Mouse (Mus musculus) small intestine, adult 2 months (tissue): Measurements from ENCODE around the gene Taok3. TPM values are rescaled to one million over a fixed set of nuclear protein-coding genes. Genes with fewer than 3 reads are reported as not detected.

ENCODE experiments used
- H3K27ac ChIP-seq: fragments of 200-500 bp; 2 replicates; pipeline ENCODE4 v1.5.1; 2012; ENCODE audit warnings: low read depth, low read length, control low read depth, inconsistent platforms; ENCODE audit not compliant: insufficient read depth
- H3K27me3 ChIP-seq: fragments of 200-500 bp; 2 replicates; pipeline ENCODE4 v1.6.1; 2012; ENCODE audit warnings: mild to moderate bottlenecking, moderate library complexity, low read length, inconsistent platforms; ENCODE audit not compliant: control insufficient read depth, insufficient read depth
- H3K36me3 ChIP-seq: fragments of 200-500 bp; 2 replicates; pipeline ENCODE4 v1.6.1; 2012; ENCODE audit warnings: mild to moderate bottlenecking, low read length, control low read depth, inconsistent platforms; ENCODE audit not compliant: control insufficient read depth, insufficient read depth
- H3K4me1 ChIP-seq: fragments of 200-500 bp; 2 replicates; pipeline ENCODE4 v1.6.1; 2012; ENCODE audit warnings: low read length, inconsistent platforms, mixed read lengths; ENCODE audit not compliant: control insufficient read depth, insufficient read depth, insufficient read length
- H3K4me3 ChIP-seq: fragments of 200-500 bp; 2 replicates; pipeline ENCODE4 v1.5.1; 2012; ENCODE audit warnings: low read depth, mild to moderate bottlenecking, control low read depth, inconsistent platforms, low read length, moderate library complexity
- CTCF ChIP-seq: fragments of 200-500 bp; IDR thresholded peaks from 2 replicates; pipeline ENCODE4 v1.5.1; 2012; ENCODE audit warnings: low read depth, mild to moderate bottlenecking, control low read depth, inconsistent platforms, low read length, moderate library complexity, mixed read lengths; ENCODE audit not compliant: insufficient replicate concordance, insufficient read length; ENCODE audit errors: extremely low read depth
- POLR2A ChIP-seq: fragments of 200-500 bp; IDR thresholded peaks from 2 replicates; pipeline ENCODE4 v1.6.1; 2012; ENCODE audit warnings: low read depth, mild to moderate bottlenecking, control low read depth, inconsistent platforms, low read length, moderate library complexity
- WGBS: fragments of 180-500 bp; shearing (Covaris S2); methylation state at CpG from one replicate; pipeline ENCODE4 v1.1.7; 2018; 5-methylcytosine and 5-hydroxymethylcytosine counted together
- polyA plus RNA-seq: library from polyadenylated mRNA; depleted of rRNA; stranded (reverse); fragments of >200 nt; gene quantifications from 2 replicates; pipeline ENCODE4 v1.2.3, GENCODE M21; 2012

Taok3 gene
- polyA plus RNA-seq, 1 experiment = 32.0 TPM

DNA sequence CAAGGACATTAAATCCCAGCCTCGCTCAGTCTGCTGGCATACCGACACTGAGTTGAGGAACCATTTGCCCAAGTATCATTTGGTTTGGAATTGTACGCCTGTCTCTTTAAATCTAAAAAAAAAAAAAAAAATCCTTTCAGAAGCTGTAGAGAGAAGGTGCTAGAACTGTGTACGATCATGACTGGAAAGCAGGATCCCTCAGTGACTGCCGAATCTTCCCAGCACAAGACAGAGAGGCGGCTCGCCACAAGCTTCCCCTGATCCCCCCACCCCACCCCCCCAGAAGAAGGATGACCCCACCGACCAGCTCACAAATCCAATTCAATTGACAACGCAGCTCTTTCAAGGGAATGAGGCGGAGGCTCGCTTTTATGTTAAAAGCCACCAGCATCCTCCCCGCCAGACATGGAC, 120.4 kb downstream of the Taok3 start:
- no peaks in the 10 kb centered on the region for H3K27me3 ChIP-seq
- no peak overlapping the region for H3K27ac ChIP-seq
- H3K4me1 ChIP-seq = no peaks in the 10 kb centered on the region
- 70% methylated on average over 12 of the region's 12 CpGs for WGBS
- H3K36me3 ChIP-seq = peaks cover 44% of the 10 kb centered on the region
- TF ChIP-seq CTCF = no peak
- TF ChIP-seq POLR2A = no peak
- H3K4me3 ChIP-seq = peak overlapping the region; percentile 49

DNA sequence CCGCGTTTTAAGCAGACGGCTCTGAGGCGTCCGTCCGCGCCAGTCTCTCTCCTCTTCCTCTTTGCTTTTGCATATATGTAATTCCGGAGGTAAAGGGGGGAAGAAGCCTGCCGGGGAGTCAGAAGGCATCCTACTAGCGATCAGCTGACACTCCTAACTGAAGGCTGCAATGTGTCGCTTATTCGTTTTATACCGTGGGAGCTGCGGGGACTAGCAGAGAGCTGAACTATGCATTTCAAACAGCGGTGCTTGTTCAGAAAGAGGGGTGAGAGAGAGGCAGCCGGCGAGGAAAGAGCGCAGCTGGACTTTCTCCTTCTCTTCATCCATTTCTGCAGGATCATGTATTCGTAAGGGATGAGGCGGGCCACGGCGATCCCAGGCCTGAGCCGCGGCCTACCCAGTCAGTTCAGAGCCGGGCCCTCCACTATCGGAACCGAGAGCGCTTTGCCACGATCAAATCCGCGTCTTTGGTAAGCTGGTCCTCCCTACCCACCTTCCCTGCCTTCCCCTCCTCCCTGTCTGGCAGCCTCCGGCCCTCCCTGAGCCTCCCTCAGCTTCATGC, 120.9 kb downstream of the Taok3 start:
- Histone ChIP-seq H3K4me3 (peak overlapping the region; percentile 49), H3K27me3 (no peaks in the 10 kb centered on the region), H3K27ac (no peak overlapping the region; the same call in 1 of the 2 replicates), H3K36me3 (peaks cover 43% of the 10 kb centered on the region), H3K4me1 (no peaks in the 10 kb centered on the region)
- 71% methylated on average over 31 of the region's 32 CpGs for WGBS
- TF ChIP-seq CTCF (no peak), POLR2A (no peak)

DNA sequence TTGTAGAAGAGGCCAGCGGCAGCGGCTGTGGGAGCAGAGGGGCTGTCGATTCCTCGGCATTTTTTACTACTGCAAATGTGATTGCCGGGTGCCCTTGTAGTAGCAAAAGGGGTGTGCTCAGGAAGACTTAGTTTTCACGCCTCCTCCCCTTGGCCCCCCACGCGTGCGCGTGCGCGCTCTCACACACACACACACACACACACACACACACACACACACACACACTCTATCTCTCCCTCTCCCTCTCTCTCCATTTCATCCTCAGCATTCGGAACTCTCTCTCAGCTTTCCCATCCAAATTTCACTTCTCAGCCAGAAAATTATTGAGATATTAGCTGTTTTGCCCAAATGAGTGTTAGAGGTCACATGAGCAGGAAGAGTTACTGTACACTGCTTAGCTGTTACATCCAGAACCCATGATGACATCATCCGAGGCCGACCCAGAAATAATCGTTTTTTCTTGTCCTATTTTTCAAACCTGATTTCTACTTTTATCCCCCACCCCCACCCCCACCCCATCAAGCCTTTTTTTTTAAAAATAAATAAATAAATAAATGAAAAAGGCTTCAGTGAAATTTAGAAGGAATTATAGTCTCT, 122.1 kb downstream of the Taok3 start:
- 87% methylated on average over 16 of the region's 16 CpGs for WGBS
- Histone ChIP-seq H3K27ac (no peak overlapping the region), H3K36me3 (peaks cover 51% of the 10 kb centered on the region), H3K4me3 (no peak overlapping the region), H3K27me3 (no peaks in the 10 kb centered on the region), H3K4me1 (no peaks in the 10 kb centered on the region)
- TF ChIP-seq CTCF (no peak), POLR2A (no peak)

DNA sequence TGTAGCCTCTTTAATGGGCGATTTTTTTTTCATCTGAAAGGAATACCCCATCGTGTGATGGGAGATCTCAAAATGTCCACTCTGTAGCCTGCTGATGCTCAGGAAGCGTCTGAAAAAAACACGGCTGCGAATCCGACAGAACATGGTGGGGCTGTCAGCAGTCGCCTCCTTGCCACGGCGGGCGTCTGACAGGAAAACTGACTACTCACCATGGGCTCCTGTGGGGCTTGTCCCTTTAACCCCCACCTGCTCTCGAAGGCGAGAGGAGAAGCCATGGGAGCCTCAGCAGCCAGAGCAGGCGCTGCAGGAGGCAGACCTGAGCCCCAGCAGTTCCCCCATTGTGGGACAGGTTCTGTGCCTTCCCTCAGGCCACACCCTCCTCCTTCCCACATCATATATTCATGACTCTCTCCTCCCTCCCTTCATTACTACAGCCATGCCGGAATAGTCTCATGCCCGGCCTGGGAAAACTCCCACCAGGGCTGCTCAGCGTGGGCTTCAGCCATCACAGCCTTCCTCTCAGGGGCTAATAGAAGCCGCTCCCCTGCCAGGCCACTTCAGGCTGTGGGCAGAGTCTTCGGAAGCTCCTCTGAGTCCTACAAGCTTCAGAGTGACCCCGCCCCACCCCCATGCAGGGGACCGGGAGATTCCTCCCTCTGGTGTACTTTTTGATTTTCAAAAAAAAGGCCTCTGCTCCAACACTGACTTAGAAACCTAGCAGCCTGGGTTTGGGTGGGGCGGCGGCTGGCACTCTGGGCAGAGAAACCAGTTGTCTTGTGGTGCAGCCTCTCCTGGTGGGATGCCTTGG, 122.9 kb downstream of the Taok3 start:
- 86% methylated on average over 22 of the region's 22 CpGs for WGBS
- no peaks in the 10 kb centered on the region for H3K27me3 ChIP-seq
- H3K27ac ChIP-seq = no peak overlapping the region
- peaks cover 50% of the 10 kb centered on the region for H3K36me3 ChIP-seq
- no peaks in the 10 kb centered on the region for H3K4me1 ChIP-seq
- no peak overlapping the region for H3K4me3 ChIP-seq
- TF ChIP-seq POLR2A = no peak
- TF ChIP-seq CTCF = no peak

DNA sequence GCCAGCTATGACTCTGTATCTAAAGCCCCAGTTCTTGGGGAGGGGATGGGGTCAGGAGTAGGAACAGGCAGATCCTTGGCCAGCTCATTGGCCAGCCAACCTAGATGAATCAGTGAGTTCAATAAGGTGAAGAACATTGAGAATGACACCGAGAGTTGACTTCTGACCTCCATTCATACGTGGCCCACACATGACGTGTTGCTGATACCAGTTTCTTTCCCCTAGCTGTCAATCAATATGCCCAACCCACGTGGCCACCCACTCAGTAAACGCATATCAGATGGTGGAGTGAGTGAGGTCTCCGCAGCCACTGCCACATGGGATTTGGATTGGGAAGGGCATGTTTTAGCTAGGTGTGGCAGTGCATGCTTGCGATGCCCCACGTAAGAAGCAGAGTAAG, 125.2 kb downstream of the Taok3 start:
- H3K27me3 ChIP-seq = no peaks in the 10 kb centered on the region
- TF ChIP-seq CTCF (no peak), POLR2A (no peak)
- 88% methylated on average over 8 of the region's 8 CpGs for WGBS
- no peaks in the 10 kb centered on the region for H3K4me1 ChIP-seq
- H3K36me3 ChIP-seq = peaks cover 47% of the 10 kb centered on the region
- H3K27ac ChIP-seq = no peak overlapping the region
- no peak overlapping the region for H3K4me3 ChIP-seq

DNA sequence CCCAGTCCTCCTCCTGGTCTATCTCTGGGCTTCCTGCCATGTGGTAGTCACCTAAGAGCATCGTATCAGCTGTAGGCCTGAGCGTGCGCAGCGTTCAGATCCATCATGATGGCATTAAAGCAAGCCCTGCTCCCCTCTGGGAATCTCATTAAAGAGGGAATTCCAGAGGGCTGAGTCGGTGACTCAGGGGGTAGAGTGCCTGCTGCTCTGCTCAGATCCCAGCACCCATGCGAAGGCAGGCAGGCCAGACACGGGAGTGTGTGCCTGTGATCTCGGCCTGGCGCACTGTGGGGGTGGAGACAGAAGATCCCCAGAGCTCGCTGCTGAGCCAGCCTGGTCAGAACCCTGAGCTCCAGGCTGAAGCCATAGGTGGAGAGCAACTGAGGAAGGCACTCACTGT, 128.4 kb downstream of the Taok3 start:
- 69% methylated on average over 10 of the region's 10 CpGs for WGBS
- Histone ChIP-seq H3K4me3 (no peak overlapping the region), H3K4me1 (no peaks in the 10 kb centered on the region), H3K36me3 (peaks cover 56% of the 10 kb centered on the region), H3K27me3 (no peaks in the 10 kb centered on the region), H3K27ac (no peak overlapping the region)
- TF ChIP-seq POLR2A = no peak
- TF ChIP-seq CTCF = no peak

DNA sequence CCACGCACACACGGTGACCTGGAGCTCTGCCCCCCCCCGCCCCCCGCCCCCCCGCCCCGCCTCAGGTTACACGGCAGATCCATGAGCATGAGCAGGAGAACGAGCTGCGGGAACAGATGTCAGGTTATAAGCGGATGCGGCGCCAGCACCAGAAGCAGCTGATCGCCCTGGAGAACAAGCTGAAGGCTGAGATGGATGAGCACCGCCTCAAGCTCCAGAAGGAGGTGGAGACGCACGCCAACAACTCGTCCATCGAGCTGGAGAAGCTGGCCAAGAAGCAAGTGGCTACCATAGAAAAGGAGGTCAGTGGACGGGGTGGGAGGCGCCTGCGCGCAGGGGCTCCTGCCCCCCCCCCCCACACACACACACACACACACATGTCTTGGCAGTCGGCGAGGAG, 130.9 kb downstream of the Taok3 start:
- WGBS = 84% methylated on average over 23 of the region's 24 CpGs
- Histone ChIP-seq H3K27ac (no peak overlapping the region), H3K4me1 (no peaks in the 10 kb centered on the region), H3K4me3 (no peak overlapping the region), H3K36me3 (peaks cover 65% of the 10 kb centered on the region), H3K27me3 (no peaks in the 10 kb centered on the region)
- TF ChIP-seq POLR2A (no peak), CTCF (no peak)
